Mouse (Mus musculus): ENCODE results near the gene Tom1l2.

Tom1l2 gene

DNA sequence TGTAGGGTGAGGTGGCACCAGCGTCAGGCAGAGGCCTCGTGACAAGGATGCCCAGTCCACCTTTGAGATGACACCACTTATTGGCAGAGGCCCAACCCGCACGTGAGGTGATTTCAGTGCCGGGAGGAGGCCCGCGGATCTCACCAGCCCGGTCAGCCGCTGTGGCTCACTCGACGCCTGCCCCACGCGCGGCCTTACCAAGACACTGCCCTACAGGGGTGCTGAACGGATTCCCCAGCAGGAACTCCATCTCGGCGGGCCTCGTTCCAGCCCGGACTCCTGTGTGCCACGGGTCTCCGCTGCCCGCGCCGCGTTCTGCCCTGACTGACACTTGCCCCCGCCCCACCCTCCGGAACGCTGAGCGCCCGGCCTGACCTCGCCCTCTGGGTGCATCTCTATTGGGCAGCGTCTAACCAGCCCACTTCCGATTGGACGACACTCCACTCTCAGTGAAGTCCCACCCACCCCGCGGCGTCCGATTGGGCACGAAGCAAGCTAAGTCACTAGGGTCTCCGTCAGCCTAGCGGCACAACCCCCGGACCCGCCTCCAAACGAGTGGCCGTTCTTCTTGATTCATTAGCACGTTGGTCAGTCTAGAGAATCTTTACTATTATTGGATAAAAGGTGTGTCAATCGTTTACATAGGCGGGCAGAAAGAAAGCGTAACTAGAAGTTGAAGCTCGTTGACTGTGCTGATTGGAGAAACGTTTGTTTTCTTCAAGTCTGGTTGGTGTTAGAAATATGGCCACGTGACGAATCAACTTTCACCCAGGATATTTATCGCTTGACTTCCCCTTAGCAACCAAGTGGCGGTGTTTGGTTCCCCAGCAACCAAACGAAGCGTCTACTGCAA lies at the start of gene Tom1l2, which contains the start of gene Drc3:
Gene Tom1l2 (minus strand): TSS at position 347 of the 853 bp plus-strand sequence.
Gene Drc3 (plus strand): TSS at position 771 of the 853 bp plus-strand sequence.
- ChIA-PET CTCF (interaction anchor here (0.6 to 1.4 kb wide), 18 partner anchors 13 to 238 kb away, joined by 3 to 25 read pairs (median 4); partner anchors contain the start of genes Atpaf2 (in 1 of the 4), Gid4 (in 1 of the 4) and Srebf1 (in 1 of the 4)), POLR2A (interaction anchor here in 3 of 4 experiments (0.6 to 2.0 kb wide), 74 partner anchors 9 to 571 kb away, joined by 3 to 44 read pairs (median 4); partner anchors contain the start of genes Gid4 (in 3 of the 3), Drg2 (in 2 of the 3), Alkbh5 (in 1 of the 3) and Atpaf2 (in 1 of the 3))

GRCm38 (mm10) chr11:60397172-60397571 lies 44.5 kb upstream of the Tom1l2 start:
- CTCF ChIA-PET, result interaction anchor here in 1 of 4 experiments (0.6 to 1.1 kb wide), 2 partner anchors 90 to 104 kb away, joined by 4 to 5 read pairs; no protein-coding TSS in a partner anchor
- POLR2A ChIA-PET, result interaction anchor here in 3 of 4 experiments (0.5 to 1.7 kb wide), 4 partner anchors 20 to 308 kb away, joined by 3 to 8 read pairs (median 4); partner anchors contain the start of genes Drc3 (in 1 of the 3), Gid4 (in 1 of the 3) and Tom1l2 (in 1 of the 3)

GRCm38 (mm10) chr11:60396546-60396945 lies 43.8 kb upstream of the Tom1l2 start:
- CTCF ChIA-PET, result no interaction called here

DNA sequence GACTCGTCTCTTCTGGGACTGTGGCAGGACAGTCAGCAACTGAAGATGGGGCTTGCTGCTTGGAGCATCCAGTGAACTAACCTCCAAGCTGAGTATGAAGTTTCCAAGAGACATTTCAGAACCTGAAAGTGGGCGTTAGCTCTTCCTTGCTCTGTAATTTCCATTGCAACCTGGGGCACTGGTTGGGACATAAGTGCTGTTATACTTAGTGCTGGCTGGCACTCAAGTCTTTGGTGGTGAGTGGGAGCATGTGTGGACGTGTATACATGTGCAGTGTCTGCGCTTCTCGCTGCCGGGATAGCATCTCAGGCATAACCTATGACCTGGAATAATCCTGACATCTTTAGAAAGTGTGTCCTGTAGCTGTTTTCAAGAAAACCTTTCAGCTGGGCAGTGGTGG lies 38.6 kb upstream of the Tom1l2 start:
- ChIA-PET CTCF (interaction anchor here in 3 of 4 experiments (0.6 to 1.3 kb wide), 3 partner anchors 83 to 192 kb away, joined by 3 to 15 read pairs (median 3); no protein-coding TSS in a partner anchor), POLR2A (interaction anchor here in 1 of 4 experiments (1.2 kb wide), 1 partner anchor 9 kb away, joined by 3 read pairs; no protein-coding TSS in a partner anchor)

More at GRCm38 (mm10) chr11:60396546-60396945, 43.8 kb upstream of the Tom1l2 start:
- POLR2A ChIA-PET, result no interaction called here

DNA sequence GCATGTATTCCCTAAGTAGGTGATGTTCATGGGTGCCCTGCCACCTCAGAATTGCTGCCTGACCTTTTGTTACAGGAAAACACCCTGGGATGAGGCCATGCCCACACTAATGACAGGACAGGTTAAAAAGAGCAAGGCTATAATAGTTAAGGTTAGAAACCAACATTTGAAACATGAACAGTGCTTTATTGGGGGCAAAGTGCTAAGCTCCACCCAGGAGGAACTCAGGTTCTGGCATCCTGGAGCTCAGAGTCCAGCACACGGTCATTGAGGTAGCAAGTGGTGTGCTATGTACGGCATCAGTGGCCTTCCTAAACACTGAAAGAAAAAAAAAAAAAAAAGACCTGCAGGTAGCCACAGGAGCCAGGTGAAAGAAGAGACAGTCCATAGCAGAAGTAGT lies 35.2 kb upstream of the Tom1l2 start:
- ChIA-PET POLR2A (interaction anchor here in 1 of 4 experiments (0.7 to 1.2 kb wide), 3 partner anchors 21 to 130 kb away, joined by 3 to 4 read pairs (median 3); no protein-coding TSS in a partner anchor), CTCF (interaction anchor here in 2 of 4 experiments (0.6 to 2.0 kb wide), 3 partner anchors 81 to 443 kb away, joined by 4 to 7 read pairs (median 6); no protein-coding TSS in a partner anchor)

GRCm38 (mm10) chr11:60385946-60386345 lies 33.2 kb upstream of the Tom1l2 start:
- CTCF ChIA-PET, result interaction anchor here in 3 of 4 experiments (0.6 to 2.8 kb wide), 6 partner anchors 19 to 1288 kb away, joined by 3 to 11 read pairs (median 4); no protein-coding TSS in a partner anchor
- POLR2A ChIA-PET, result interaction anchor here (0.5 to 1.7 kb wide), 9 partner anchors 11 to 458 kb away, joined by 3 to 7 read pairs (median 4); no protein-coding TSS in a partner anchor

- ChIA-PET CTCF (interaction anchor here in 3 of 4 experiments (0.6 to 2.8 kb wide), 13 partner anchors 14 to 270 kb away, joined by 3 to 12 read pairs (median 3); partner anchors contain the start of genes Drc3 (in 1 of the 3) and Tom1l2 (in 1 of the 3)), POLR2A (interaction anchor here in 2 of 4 experiments (0.5 to 2.0 kb wide), 13 partner anchors 9 to 483 kb away, joined by 3 to 9 read pairs (median 3); no protein-coding TSS in a partner anchor)
Measured at GRCm38 (mm10) chr11:60384762-60385421, 32.2 kb upstream of the Tom1l2 start.

DNA sequence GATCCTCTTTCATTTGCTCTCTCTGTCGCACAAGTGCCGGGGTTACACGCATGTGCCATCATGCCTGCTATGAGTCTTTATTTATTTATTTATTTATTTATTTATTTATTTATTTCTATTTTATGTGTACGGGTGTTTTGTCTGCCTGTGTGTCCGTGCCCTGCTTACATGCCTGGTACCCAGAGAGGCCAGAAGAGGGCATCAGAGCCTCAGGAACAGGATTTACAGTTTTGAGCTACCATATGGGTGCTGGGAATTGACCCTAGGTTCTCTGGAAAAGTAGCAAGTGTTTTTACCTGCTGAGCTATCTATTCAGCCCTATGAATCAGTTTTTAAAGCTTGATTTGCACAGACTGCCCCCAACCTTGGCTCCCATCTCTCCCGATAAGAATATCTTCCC lies 30.8 kb upstream of the Tom1l2 start:
- ChIA-PET CTCF (interaction anchor here (0.6 to 2.8 kb wide), 18 partner anchors 9 to 306 kb away, joined by 3 to 12 read pairs (median 4); no protein-coding TSS in a partner anchor), POLR2A (interaction anchor here in 2 of 4 experiments (1.1 to 2.0 kb wide), 4 partner anchors 8 to 62 kb away, joined by 3 to 9 read pairs (median 4); no protein-coding TSS in a partner anchor)

DNA sequence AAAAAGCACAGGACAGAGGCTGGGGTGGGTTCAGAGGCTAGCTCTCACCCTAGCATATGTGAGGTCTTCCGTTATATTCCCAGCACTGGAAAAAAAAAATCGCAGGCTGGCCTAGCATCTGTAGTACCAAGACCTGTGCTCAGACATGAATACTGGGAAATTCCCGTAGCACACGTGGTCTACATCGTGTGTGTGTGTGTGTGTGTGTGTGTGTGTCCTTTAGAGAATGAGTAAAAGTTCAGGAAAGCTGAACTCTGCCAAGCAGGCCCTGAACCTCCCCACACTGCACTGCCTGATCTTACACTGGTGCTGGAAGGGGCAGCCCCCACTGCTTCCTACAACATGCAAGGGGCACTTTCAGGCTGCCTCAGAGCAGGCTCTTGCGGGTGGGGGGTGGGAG lies 21.8 kb upstream of the Tom1l2 start:
- CTCF ChIA-PET, result interaction anchor here in 3 of 4 experiments (1.1 to 1.7 kb wide), 3 partner anchors 9 to 68 kb away, joined by 3 to 5 read pairs (median 4); no protein-coding TSS in a partner anchor
- POLR2A ChIA-PET, result interaction anchor here in 3 of 4 experiments (0.5 to 2.2 kb wide), 9 partner anchors 8 to 120 kb away, joined by 3 to 12 read pairs (median 4); partner anchors contain the start of genes Drc3 (in 1 of the 3), Gid4 (in 1 of the 3) and Tom1l2 (in 1 of the 3)

- ChIA-PET CTCF (interaction anchor here in 2 of 4 experiments (1.1 to 1.6 kb wide), 2 partner anchors 14 to 17 kb away, joined by 3 to 5 read pairs; partner anchors contain the start of genes Drc3 (in 1 of the 2) and Tom1l2 (in 1 of the 2)), POLR2A (interaction anchor here in 3 of 4 experiments (0.6 to 2.7 kb wide), 7 partner anchors 10 to 230 kb away, joined by 3 to 19 read pairs (median 4); partner anchors contain the start of genes Drc3 (in 2 of the 3), Tom1l2 (in 2 of the 3) and Gid4 (in 1 of the 3))
Measured at GRCm38 (mm10) chr11:60370431-60370830, 17.7 kb upstream of the Tom1l2 start.

- ChIA-PET POLR2A (interaction anchor here in 3 of 4 experiments (0.6 to 2.7 kb wide), 9 partner anchors 8 to 413 kb away, joined by 3 to 19 read pairs (median 4); partner anchors contain the start of genes Drc3 (in 1 of the 3), Gid4 (in 1 of the 3) and Tom1l2 (in 1 of the 3)), CTCF (interaction anchor here in 2 of 4 experiments (0.6 to 1.6 kb wide), 3 partner anchors 15 to 824 kb away, joined by 3 to 5 read pairs (median 3); no protein-coding TSS in a partner anchor)
Measured at GRCm38 (mm10) chr11:60369448-60369847, 16.7 kb upstream of the Tom1l2 start.

GRCm38 (mm10) chr11:60368909-60369308 lies 16.2 kb upstream of the Tom1l2 start:
- POLR2A ChIA-PET, result interaction anchor here in 3 of 4 experiments (0.6 to 2.7 kb wide), 12 partner anchors 8 to 413 kb away, joined by 3 to 19 read pairs (median 4); partner anchors contain the start of genes Drc3 (in 1 of the 3) and Tom1l2 (in 1 of the 3)
- CTCF ChIA-PET, result interaction anchor here in 1 of 4 experiments (1.1 kb wide), 1 partner anchor 62 kb away, joined by 3 read pairs; no protein-coding TSS in a partner anchor

- CTCF ChIA-PET, result interaction anchor here in 2 of 4 experiments (0.6 to 2.1 kb wide), 8 partner anchors 8 to 99 kb away, joined by 3 to 7 read pairs (median 4); partner anchors contain the start of genes Drc3 (in 1 of the 2) and Tom1l2 (in 1 of the 2)
- POLR2A ChIA-PET, result interaction anchor here in 3 of 4 experiments (0.5 to 3.5 kb wide), 23 partner anchors 8 to 662 kb away, joined by 3 to 44 read pairs (median 5); partner anchors contain the start of genes Drc3 (in 2 of the 3), Gid4 (in 2 of the 3) and Tom1l2 (in 2 of the 3)
Measured at GRCm38 (mm10) chr11:60367256-60367655, 14.6 kb upstream of the Tom1l2 start.

- CTCF ChIA-PET, result interaction anchor here in 3 of 4 experiments (0.5 to 2.1 kb wide), 12 partner anchors 9 to 107 kb away, joined by 3 to 7 read pairs (median 4); partner anchors contain the start of genes Drc3 (in 1 of the 3) and Tom1l2 (in 1 of the 3)
- POLR2A ChIA-PET, result interaction anchor here (0.6 to 3.5 kb wide), 38 partner anchors 8 to 1385 kb away, joined by 3 to 44 read pairs (median 5); partner anchors contain the start of genes Drc3 (in 3 of the 4), Tom1l2 (in 3 of the 4), Gid4 (in 2 of the 4) and Drg2 (in 1 of the 4)
Measured at GRCm38 (mm10) chr11:60366239-60367019, 13.7 kb upstream of the Tom1l2 start.

DNA sequence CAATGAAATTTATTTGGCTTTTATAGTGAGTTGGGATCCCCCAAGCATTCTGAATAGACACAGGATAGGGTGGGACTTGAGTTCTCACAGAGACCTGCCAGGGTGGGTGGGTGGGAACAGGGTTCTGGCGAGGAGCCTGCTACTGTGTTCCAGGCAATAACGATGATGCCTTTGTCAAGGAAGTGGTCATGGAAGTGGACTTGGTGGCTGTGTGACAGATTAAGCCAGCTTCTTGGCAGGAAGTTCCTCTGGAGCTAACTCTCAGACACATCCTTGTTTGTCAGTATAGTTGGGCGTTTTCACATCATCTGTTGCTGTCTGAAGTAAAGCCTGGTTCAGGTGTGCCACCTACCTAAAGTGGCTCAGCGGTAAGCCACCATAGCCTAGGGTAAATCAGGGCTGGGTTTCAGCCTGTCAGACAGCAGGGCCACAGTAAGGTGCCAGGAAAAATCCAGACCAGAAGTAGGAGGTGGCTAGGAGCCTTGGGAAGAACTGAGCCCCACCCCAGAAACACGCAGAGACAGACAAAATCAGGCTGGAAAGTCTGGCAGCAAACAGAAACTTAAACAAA lies 8.0 kb upstream of the Tom1l2 start:
- CTCF ChIA-PET, result no interaction called here
- POLR2A ChIA-PET, result interaction anchor here in 2 of 4 experiments (1.0 to 1.6 kb wide), 2 partner anchors 10 to 150 kb away, joined by 3 to 4 read pairs; no protein-coding TSS in a partner anchor
